Mouse (Mus musculus): ENCODE measurements around the gene Cdkl3. TPM values are rescaled to one million over a fixed set of nuclear protein-coding genes. Genes with fewer than 3 reads are reported as not detected.
A peak's percentile ranks its signal among the peaks of the same experiment; 100 is the strongest.

Gene Cdkl3
- polyA plus RNA-seq, 2 experiments = 0.75 to 0.81 TPM

DNA sequence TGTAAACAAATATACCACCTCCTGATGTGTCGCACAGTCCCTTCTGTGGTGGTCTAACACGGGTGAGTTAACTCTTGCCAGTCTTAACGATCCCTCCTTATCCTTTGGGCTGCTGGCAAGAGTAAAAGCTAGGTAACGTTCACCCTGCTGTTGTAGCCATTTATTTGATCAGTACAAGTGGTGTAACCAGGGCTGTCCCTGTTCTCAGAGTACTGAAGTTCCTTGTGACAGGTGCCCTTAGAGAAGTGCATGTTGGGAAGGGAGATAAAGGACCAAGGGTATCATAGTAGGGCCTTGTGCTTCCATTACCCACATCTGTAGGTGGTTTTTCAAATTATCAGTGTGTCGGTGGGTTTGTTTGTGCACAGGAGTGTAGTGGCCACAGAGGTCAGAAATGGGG is 123.7 kb downstream of the Cdkl3 start:
- DNase-seq (ENCODE audit: low read depth in 3 of 3, low spot score in 3 of 3) = no peak
- TF ChIP-seq EP300 (IDR thresholded peaks at IDR 0.05; ENCODE audit: low read depth) (no peak), CTCF (IDR thresholded peaks at IDR 0.05; ENCODE audit: low read depth) (no peak)
- Histone ChIP-seq H3K36me3 (replicated peaks; ENCODE audit: control insufficient read depth, insufficient read depth, low read depth) (peaks cover 23% of the 10 kb centered on the region), H3K4me1 (replicated peaks; ENCODE audit: control insufficient read depth in 2 of 2, insufficient read depth in 2 of 2, low read length in 1 of 2) (peaks cover 0 to 5% of the 10 kb centered on the region in 2 experiments; a peak in 1 of 4 replicates), H3K27ac (no peak overlapping the region), H3K4me2 (ENCODE audit: low read depth) (no peak overlapping the region), H3K4me3 (ENCODE audit: insufficient read depth in 1 of 2, low read depth in 2 of 2, low read length in 2 of 2) (no peak overlapping the region), H3K9me3 (ENCODE audit: control insufficient read depth, low read length) (no peaks in the 10 kb centered on the region), H3K9ac (replicated peaks) (no peak overlapping the region), H3K27me3 (ENCODE audit: control insufficient read depth, insufficient read depth, low read length) (no peaks in the 10 kb centered on the region)
- WGBS (ENCODE audit: insufficient replicate concordance) = 72% methylated on average over 5 of the region's 5 CpGs
- peak; percentile 4; the same call in 1 of the 2 replicates for ATAC-seq (ENCODE audit: insufficient read depth)

DNA sequence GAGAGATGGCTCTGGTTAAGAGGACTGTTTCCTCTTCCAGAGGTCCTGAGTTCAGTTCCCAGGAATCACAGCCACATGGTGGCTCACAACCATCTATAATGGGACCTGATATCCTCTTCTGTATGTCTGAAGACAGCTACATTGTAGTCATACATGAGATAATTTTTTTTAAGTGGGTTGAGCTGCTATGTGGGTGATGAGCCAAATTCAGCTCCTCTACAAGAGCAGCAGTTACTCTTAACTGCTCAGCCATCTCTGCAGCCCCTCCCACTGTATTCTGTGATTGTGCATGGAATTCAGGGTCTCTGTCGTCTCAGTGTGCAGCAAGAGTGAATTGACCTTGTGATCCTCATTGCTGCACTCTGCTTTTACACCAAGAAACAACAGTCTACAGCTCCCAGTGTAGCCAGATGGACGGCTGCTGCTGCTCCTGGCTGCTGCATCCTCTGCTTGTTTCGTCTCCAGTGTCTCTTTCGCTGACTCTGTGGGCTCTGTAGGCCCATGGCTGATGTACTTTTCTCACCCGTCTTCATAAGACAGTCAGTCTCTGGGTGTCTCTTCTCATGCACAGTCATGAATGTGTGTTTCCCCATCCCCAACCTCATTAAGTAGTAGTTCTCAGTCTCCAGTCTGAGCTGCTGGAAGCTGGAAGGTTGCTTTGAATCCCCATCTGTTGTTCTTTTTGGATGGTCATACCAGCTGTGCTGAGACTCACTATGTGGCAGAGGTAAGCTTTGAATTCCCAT is 124.5 kb downstream of the Cdkl3 start:
- DNase-seq (ENCODE audit: low read depth in 3 of 3, low spot score in 3 of 3) = no peak
- H3K4me3 ChIP-seq (ENCODE audit: insufficient read depth in 1 of 2, low read depth in 2 of 2, low read length in 2 of 2) = no peak overlapping the region
- TF ChIP-seq CTCF (IDR thresholded peaks at IDR 0.05; ENCODE audit: low read depth) (no peak), EP300 (IDR thresholded peaks at IDR 0.05; ENCODE audit: low read depth) (no peak)
- H3K27me3 ChIP-seq (ENCODE audit: control insufficient read depth, insufficient read depth, low read length) = no peaks in the 10 kb centered on the region
- 65% methylated on average over 5 of the region's 5 CpGs for WGBS (ENCODE audit: insufficient replicate concordance)
- no peaks in the 10 kb centered on the region for H3K9me3 ChIP-seq (ENCODE audit: control insufficient read depth, low read length)
- ATAC-seq (ENCODE audit: insufficient read depth) = no peak
- no peak overlapping the region for H3K9ac ChIP-seq (replicated peaks)
- H3K4me2 ChIP-seq (ENCODE audit: low read depth) = no peak overlapping the region
- H3K4me1 ChIP-seq (replicated peaks; ENCODE audit: control insufficient read depth in 2 of 2, insufficient read depth in 2 of 2, low read length in 1 of 2) = peaks cover 0 to 5% of the 10 kb centered on the region in 2 experiments; a peak in 1 of 4 replicates
- no peak overlapping the region for H3K27ac ChIP-seq
- peaks cover 16% of the 10 kb centered on the region for H3K36me3 ChIP-seq (replicated peaks; ENCODE audit: control insufficient read depth, insufficient read depth, low read depth)

DNA sequence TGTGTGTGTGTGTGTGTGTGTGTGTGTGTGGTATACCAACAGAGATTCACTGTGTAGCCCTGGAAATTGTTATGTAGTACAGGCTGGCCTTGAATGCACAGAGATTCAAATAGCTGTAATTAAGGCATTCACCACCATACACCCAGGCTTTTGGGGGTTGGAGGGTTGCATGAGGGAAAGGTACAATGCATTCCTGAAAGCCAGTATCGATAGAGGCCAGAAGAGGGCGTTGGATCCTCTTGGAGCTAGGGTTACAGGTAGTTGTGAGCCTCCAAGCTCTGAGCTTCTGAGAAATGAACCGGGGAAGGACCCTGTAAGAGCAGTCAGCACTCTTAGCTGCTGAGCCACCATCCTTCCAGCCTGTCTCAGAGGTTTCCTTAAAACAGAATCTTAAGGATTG is 125.2 kb downstream of the Cdkl3 start:
- H3K27ac ChIP-seq = no peak overlapping the region
- H3K9me3 ChIP-seq (ENCODE audit: control insufficient read depth, low read length) = no peaks in the 10 kb centered on the region
- H3K4me1 ChIP-seq (replicated peaks; ENCODE audit: control insufficient read depth in 2 of 2, insufficient read depth in 2 of 2, low read length in 1 of 2) = peaks cover 0 to 5% of the 10 kb centered on the region in 2 experiments; a peak in 1 of 4 replicates
- ATAC-seq (ENCODE audit: insufficient read depth) = no peak
- H3K4me2 ChIP-seq (ENCODE audit: low read depth) = no peak overlapping the region
- no peak overlapping the region for H3K4me3 ChIP-seq (ENCODE audit: insufficient read depth in 1 of 2, low read depth in 2 of 2, low read length in 2 of 2)
- TF ChIP-seq CTCF (IDR thresholded peaks at IDR 0.05; ENCODE audit: low read depth) = peak; percentile 32; the same call in 1 of the 2 replicates
- TF ChIP-seq EP300 (IDR thresholded peaks at IDR 0.05; ENCODE audit: low read depth) = no peak
- H3K36me3 ChIP-seq (replicated peaks; ENCODE audit: control insufficient read depth, insufficient read depth, low read depth) = peaks cover 12% of the 10 kb centered on the region
- DNase-seq (ENCODE audit: low read depth in 3 of 3, low spot score in 3 of 3) = no peak
- H3K9ac ChIP-seq (replicated peaks) = no peak overlapping the region
- H3K27me3 ChIP-seq (ENCODE audit: control insufficient read depth, insufficient read depth, low read length) = no peaks in the 10 kb centered on the region
- 37% methylated on average over 3 of the region's 3 CpGs for WGBS (ENCODE audit: insufficient replicate concordance)

DNA sequence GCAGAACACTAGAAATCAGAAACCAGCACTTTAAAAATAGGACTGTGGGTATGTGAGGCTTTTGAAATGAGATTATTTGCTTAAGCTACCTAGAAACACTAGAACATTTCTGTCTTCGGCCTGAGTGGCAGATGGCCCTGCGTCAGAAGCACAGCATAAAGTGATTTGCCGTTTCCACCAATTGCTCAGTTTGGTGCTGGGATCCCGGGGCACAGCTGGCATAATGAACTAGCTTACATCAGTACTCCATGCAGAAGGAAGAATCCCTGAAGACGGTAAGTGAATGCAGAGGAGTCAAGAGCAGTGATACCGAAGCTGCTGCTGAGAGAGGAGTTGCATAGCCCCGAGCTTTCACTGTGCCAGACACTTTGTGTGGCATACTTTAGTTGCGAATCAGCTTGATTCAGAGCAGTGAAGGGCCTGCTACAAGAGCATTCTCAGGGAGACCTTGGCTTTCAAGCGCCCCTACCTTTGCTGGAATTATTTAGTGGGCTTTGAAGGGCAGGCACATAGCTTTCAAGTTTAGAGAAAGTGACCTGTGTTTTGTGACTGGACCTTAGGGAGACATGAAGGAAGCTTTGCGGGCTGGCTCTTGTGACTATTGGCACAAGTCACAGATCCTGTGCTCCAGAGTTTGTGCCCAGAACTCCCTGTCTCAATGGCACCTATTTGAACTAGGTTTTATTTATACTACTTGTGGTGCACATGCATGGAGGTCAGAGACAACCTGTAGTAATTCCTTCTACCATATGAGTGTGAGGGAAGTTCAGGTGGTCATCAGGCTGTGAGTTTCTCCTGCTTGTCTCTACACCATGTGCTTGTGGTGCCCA is 125.8 kb downstream of the Cdkl3 start:
- Histone ChIP-seq H3K9ac (replicated peaks) (no peak overlapping the region), H3K4me3 (ENCODE audit: insufficient read depth in 1 of 2, low read depth in 2 of 2, low read length in 2 of 2) (no peak overlapping the region), H3K4me2 (ENCODE audit: low read depth) (no peak overlapping the region), H3K27me3 (ENCODE audit: control insufficient read depth, insufficient read depth, low read length) (no peaks in the 10 kb centered on the region), H3K4me1 (replicated peaks; ENCODE audit: control insufficient read depth in 2 of 2, insufficient read depth in 2 of 2, low read length in 1 of 2) (0 out of 4 replicates have a peak, but pooled peaks cover 0 to 2% of the 10 kb centered on the region in 2 experiments), H3K36me3 (replicated peaks; ENCODE audit: control insufficient read depth, insufficient read depth, low read depth) (peaks cover 6% of the 10 kb centered on the region), H3K9me3 (ENCODE audit: control insufficient read depth, low read length) (no peaks in the 10 kb centered on the region), H3K27ac (no peak overlapping the region)
- ATAC-seq (ENCODE audit: insufficient read depth) = no peak
- WGBS (ENCODE audit: insufficient replicate concordance) = 76% methylated on average over 10 of the region's 10 CpGs
- no peak for DNase-seq (ENCODE audit: low read depth in 3 of 3, low spot score in 3 of 3)
- no peak for TF ChIP-seq EP300 (IDR thresholded peaks at IDR 0.05; ENCODE audit: low read depth)
- no peak for TF ChIP-seq CTCF (IDR thresholded peaks at IDR 0.05; ENCODE audit: low read depth)

Data from liver, embryonic 14.5 days (tissue).